Mouse (Mus musculus) neural tube, postnatal 0 days (tissue): ENCODE data around the gene Znhit3. TPM values are rescaled to one million over a fixed set of nuclear protein-coding genes. Genes with fewer than 3 reads are reported as not detected.

Experiments used
- microRNA-seq: library from miRNA; unstranded; fragments of <30 nt; microRNA quantifications from one replicate; pipeline ENCODE4, GENCODE M21; 2016
- polyA plus RNA-seq: library from polyadenylated mRNA; unstranded; fragments of >200 nt; fragmentation: Nextera tagmentation; extraction: Ambion mirVana; gene quantifications from 2 replicates; pipeline ENCODE4 v1.2.1, GENCODE M21; 2015

Gene Znhit3
- 90.8 and 93.5 TPM in 2 replicates for polyA plus RNA-seq

GRCm38 (mm10) chr11:84916053-84916702 lies at the start of gene Znhit3:
Znhit3 (minus strand) TSS chr11:84916366.

GRCm38 (mm10) chr11:84957591-84958270 lies 41.6 kb upstream of the Znhit3 start, which contains the start of gene Car4:
Car4 (plus strand) TSS chr11:84957786.

GRCm38 (mm10) chr11:84879772-84880464 lies 36.2 kb downstream of the Znhit3 start, which contains the start of the genes Myo19 and Pigw:
Myo19 (plus strand) TSS chr11:84880148.
Pigw (minus strand) TSS chr11:84880285.

GRCm38 (mm10) chr11:84870337-84871043 lies 45.7 kb downstream of the Znhit3 start, which contains the start of gene Ggnbp2:
Ggnbp2 (minus strand) TSS chr11:84870817.

Small RNA genes lying within 50 kb of the gene (microRNA-seq; reads per million reads assigned to microRNA genes)
- gene Gm23564 = not detected

Other genes starting within 250 kb of the Znhit3 start
- gene Mrm1, start 96.9 kb downstream of the Znhit3 start, polyA plus RNA-seq = 20.9 and 23.6 TPM in 2 replicates
- 19.4 and 20.6 TPM in 2 replicates for gene Dhrs11, start 87.4 kb downstream of the Znhit3 start, polyA plus RNA-seq
- gene Ggnbp2, start 45.5 kb downstream of the Znhit3 start, polyA plus RNA-seq = 67.8 and 73.0 TPM in 2 replicates
- gene Myo19, start 36.2 kb downstream of the Znhit3 start, polyA plus RNA-seq = 4.5 and 5.4 TPM in 2 replicates
- gene Pigw, start 36.1 kb downstream of the Znhit3 start, polyA plus RNA-seq = 1.9 and 2.3 TPM in 2 replicates
- 12.7 and 14.5 TPM in 2 replicates for gene Car4, start 41.4 kb upstream of the Znhit3 start, polyA plus RNA-seq
- 10.4 and 10.6 TPM in 2 replicates for gene Usp32, start 223.8 kb upstream of the Znhit3 start, polyA plus RNA-seq